Mouse (Mus musculus): ENCODE measurements at regions not wholly inside any gene's neighbourhood (a gene's known extent, or its start where the extent isn't known, plus 50 kb on each side); places are given as distances from the start of the nearest gene placed in this dataset.
"Not testable (repeated sequence)": the region's sequence is repeated elsewhere in the genome, so short reads cannot be mapped to it uniquely, and the experiment has no call there.

- not testable (repeated sequence) for ATAC-seq (ENCODE audit: insufficient number of reproducible peaks, low FRiP score, low TSS enrichment, low read depth)
Measured at GRCm38 (mm10) chr9:41886456-41886855, 237.6 kb downstream of the Sorl1 start.

GRCm38 (mm10) chr9:41880457-41880856, 243.6 kb downstream of the Sorl1 start:
- no peak for ATAC-seq (ENCODE audit: insufficient number of reproducible peaks, low FRiP score, low TSS enrichment, low read depth)
- Histone ChIP-seq H3K9me3 (no peaks in the 10 kb centered on the region), H3K4me3 (no peak overlapping the region), H3K27me3 (no peaks in the 10 kb centered on the region), H3K36me3 (no peaks in the 10 kb centered on the region), H3K9ac (no peak overlapping the region), H3K4me1 (peaks cover 28% of the 10 kb centered on the region), H3K4me2 (no peak overlapping the region), H3K27ac (no peak overlapping the region)
- 65% methylated on average over 3 of the region's 3 CpGs for WGBS

More at GRCm38 (mm10) chr9:41886456-41886855, 237.6 kb downstream of the Sorl1 start:
- H3K4me2 ChIP-seq, H3K4me3 ChIP-seq, H3K27ac ChIP-seq, H3K9me3 ChIP-seq, H3K9ac ChIP-seq, H3K36me3 ChIP-seq, H3K27me3 ChIP-seq: not testable (repeated sequence)
- H3K4me1 ChIP-seq = peaks cover 29% of the 10 kb centered on the region
- WGBS = 89% methylated on average over 13 of the region's 13 CpGs

- Histone ChIP-seq H3K4me2 (no peak overlapping the region), H3K4me3 (no peak overlapping the region), H3K36me3 (no peaks in the 10 kb centered on the region), H3K4me1 (peaks cover 28% of the 10 kb centered on the region), H3K9ac (no peak overlapping the region), H3K27me3 (no peaks in the 10 kb centered on the region), H3K9me3 (no peaks in the 10 kb centered on the region), H3K27ac (0 out of 2 replicates have a peak overlapping the region, but pooled peaks have one; percentile 68)
- 59% methylated on average over 1 of the region's 1 CpGs for WGBS
- no peak for ATAC-seq (ENCODE audit: insufficient number of reproducible peaks, low FRiP score, low TSS enrichment, low read depth)
Measured at GRCm38 (mm10) chr9:41879080-41879479, 245.0 kb downstream of the Sorl1 start.

GRCm38 (mm10) chr9:41861136-41861535, 263.0 kb downstream of the Sorl1 start:
- H3K4me1 ChIP-seq = peaks cover 39% of the 10 kb centered on the region
- peak; percentile 17; the same call in 1 of the 2 replicates for ATAC-seq (ENCODE audit: insufficient number of reproducible peaks, low FRiP score, low TSS enrichment, low read depth)
- H3K27me3 ChIP-seq = no peaks in the 10 kb centered on the region
- no peak overlapping the region for H3K4me3 ChIP-seq
- H3K36me3 ChIP-seq = no peaks in the 10 kb centered on the region
- WGBS = 15% methylated on average over 5 of the region's 5 CpGs
- H3K4me2 ChIP-seq = peak overlapping the region; percentile 24
- peak overlapping the region; percentile 86 for H3K27ac ChIP-seq
- no peak overlapping the region for H3K9ac ChIP-seq
- no peaks in the 10 kb centered on the region for H3K9me3 ChIP-seq

GRCm38 (mm10) chr9:41860681-41861080, 263.4 kb downstream of the Sorl1 start:
- no peaks in the 10 kb centered on the region for H3K27me3 ChIP-seq
- WGBS = 1% methylated on average over 4 of the region's 4 CpGs
- peak overlapping the region; percentile 24 for H3K4me2 ChIP-seq
- peaks cover 39% of the 10 kb centered on the region for H3K4me1 ChIP-seq
- peak; percentile 83 for ATAC-seq (ENCODE audit: insufficient number of reproducible peaks, low FRiP score, low TSS enrichment, low read depth)
- H3K9ac ChIP-seq = no peak overlapping the region
- no peaks in the 10 kb centered on the region for H3K36me3 ChIP-seq
- H3K27ac ChIP-seq = peak overlapping the region; percentile 86
- no peaks in the 10 kb centered on the region for H3K9me3 ChIP-seq
- H3K4me3 ChIP-seq = no peak overlapping the region

- Histone ChIP-seq H3K36me3 (no peaks in the 10 kb centered on the region), H3K4me1 (peaks cover 39% of the 10 kb centered on the region), H3K27me3 (no peaks in the 10 kb centered on the region), H3K4me3 (no peak overlapping the region), H3K9me3 (no peaks in the 10 kb centered on the region), H3K27ac (peak overlapping the region; percentile 86), H3K4me2 (no peak overlapping the region), H3K9ac (no peak overlapping the region)
- 51% methylated on average over 3 of the region's 3 CpGs for WGBS
- no peak for ATAC-seq (ENCODE audit: insufficient number of reproducible peaks, low FRiP score, low TSS enrichment, low read depth)
Measured at GRCm38 (mm10) chr9:41859780-41860179, 264.3 kb downstream of the Sorl1 start.

- 28% methylated on average over 1 of the region's 1 CpGs for WGBS
- no peak overlapping the region for H3K4me2 ChIP-seq
- H3K27ac ChIP-seq = peak overlapping the region; percentile 51
- H3K4me3 ChIP-seq = no peak overlapping the region
- H3K9me3 ChIP-seq = no peaks in the 10 kb centered on the region
- H3K4me1 ChIP-seq = peaks cover 15% of the 10 kb centered on the region; the same call in 1 of the 2 replicates
- H3K9ac ChIP-seq = no peak overlapping the region
- ATAC-seq (ENCODE audit: insufficient number of reproducible peaks, low FRiP score, low TSS enrichment, low read depth) = 0 out of 2 replicates have a peak, but pooled peaks have one; percentile 40
- H3K36me3 ChIP-seq = no peaks in the 10 kb centered on the region
- no peaks in the 10 kb centered on the region for H3K27me3 ChIP-seq
Measured at GRCm38 (mm10) chr9:41852099-41852498, 272.0 kb downstream of the Sorl1 start.

GRCm38 (mm10) chr9:41849628-41850326, 274.3 kb downstream of the Sorl1 start:
- no peaks in the 10 kb centered on the region for H3K27me3 ChIP-seq
- H3K4me3 ChIP-seq = no peak overlapping the region
- H3K27ac ChIP-seq = no peak overlapping the region
- H3K9me3 ChIP-seq = no peaks in the 10 kb centered on the region
- no peak for ATAC-seq (ENCODE audit: insufficient number of reproducible peaks, low FRiP score, low TSS enrichment, low read depth)
- no peaks in the 10 kb centered on the region for H3K36me3 ChIP-seq
- 45% methylated on average over 4 of the region's 4 CpGs for WGBS
- H3K9ac ChIP-seq = no peak overlapping the region
- H3K4me2 ChIP-seq = no peak overlapping the region
- H3K4me1 ChIP-seq = peaks cover 17% of the 10 kb centered on the region; the same call in 1 of the 2 replicates

- H3K4me1 ChIP-seq = peaks cover 7% of the 10 kb centered on the region; the same call in 1 of the 2 replicates
- no peaks in the 10 kb centered on the region for H3K27me3 ChIP-seq
- no peak overlapping the region for H3K4me2 ChIP-seq
- no peak overlapping the region for H3K27ac ChIP-seq
- no peak overlapping the region for H3K9ac ChIP-seq
- no peaks in the 10 kb centered on the region for H3K36me3 ChIP-seq
- ATAC-seq (ENCODE audit: insufficient number of reproducible peaks, low FRiP score, low TSS enrichment, low read depth) = no peak
- no peaks in the 10 kb centered on the region for H3K9me3 ChIP-seq
- WGBS = 80% methylated on average over 3 of the region's 3 CpGs
- no peak overlapping the region for H3K4me3 ChIP-seq
Measured at GRCm38 (mm10) chr9:41844616-41845015, 279.5 kb downstream of the Sorl1 start.

GRCm38 (mm10) chr9:41834487-41835404, 289.4 kb downstream of the Sorl1 start:
- no peak; the same call in 1 of the 2 replicates for ATAC-seq (ENCODE audit: insufficient number of reproducible peaks, low FRiP score, low TSS enrichment, low read depth)
- H3K4me3 ChIP-seq = no peak overlapping the region
- peaks cover 15% of the 10 kb centered on the region for H3K4me1 ChIP-seq
- H3K36me3 ChIP-seq = no peaks in the 10 kb centered on the region
- 21% methylated on average over 11 of the region's 11 CpGs for WGBS
- H3K27ac ChIP-seq = peak overlapping the region; percentile 38
- no peaks in the 10 kb centered on the region for H3K27me3 ChIP-seq
- H3K4me2 ChIP-seq = no peak overlapping the region
- H3K9me3 ChIP-seq = no peaks in the 10 kb centered on the region
- no peak overlapping the region for H3K9ac ChIP-seq

- no peak overlapping the region for H3K4me3 ChIP-seq
- H3K4me1 ChIP-seq = peaks cover 15% of the 10 kb centered on the region
- no peak overlapping the region for H3K9ac ChIP-seq
- no peak overlapping the region for H3K27ac ChIP-seq
- no peaks in the 10 kb centered on the region for H3K27me3 ChIP-seq
- ATAC-seq (ENCODE audit: insufficient number of reproducible peaks, low FRiP score, low TSS enrichment, low read depth) = no peak
- no peak overlapping the region for H3K4me2 ChIP-seq
- H3K9me3 ChIP-seq = no peaks in the 10 kb centered on the region
- WGBS = 97% methylated on average over 1 of the region's 1 CpGs
- H3K36me3 ChIP-seq = no peaks in the 10 kb centered on the region
Measured at GRCm38 (mm10) chr9:41833408-41833807, 290.7 kb downstream of the Sorl1 start.

GRCm38 (mm10) chr9:41827356-41827755, 296.7 kb downstream of the Sorl1 start:
- Histone ChIP-seq H3K27me3 (no peaks in the 10 kb centered on the region), H3K4me2 (no peak overlapping the region), H3K4me3 (no peak overlapping the region), H3K36me3 (no peaks in the 10 kb centered on the region), H3K4me1 (no peaks in the 10 kb centered on the region; the same call in 1 of the 2 replicates), H3K9ac (no peak overlapping the region), H3K9me3 (no peaks in the 10 kb centered on the region), H3K27ac (peak overlapping the region; percentile 47; the same call in 1 of the 2 replicates)
- WGBS = 36% methylated on average over 4 of the region's 4 CpGs
- no peak for ATAC-seq (ENCODE audit: insufficient number of reproducible peaks, low FRiP score, low TSS enrichment, low read depth)
